In genomic region chr10:12911981-12912530, GRCm38 (mm10) we compare ENCODE assay signal across 9 mouse cellular contexts. TPM values are rescaled to one million over a fixed set of nuclear protein-coding genes. Genes with fewer than 3 reads are reported as not detected.
DNase-seq lines count a peak whose midpoint lies in the region; ATAC-seq and TF ChIP-seq lines count a peak whose summit lies in the region.
"Had no signal": no experiment of that assay in that cellular context is flagged by ENCODE, and none has a peak within 500 bp of the region (broad histone marks: within the 10 kb centered on the region; RNA-seq: fewer than 3 reads in every experiment).

No protein-coding gene starts in this region.

- peak in 1 of 2 experiments; percentile 20 for DNase-seq in left cerebral cortex, adult 2 months (ENCODE audit: extremely low spot score in 1 of 2, low spot score in 2 of 2)
- no peak for DNase-seq in left cerebral cortex, adult 11 months (ENCODE audit: low spot score)
- DNase-seq in embryonic facial prominence, embryonic 14.5 days (ENCODE audit: low spot score): peak; percentile 81
- peak; percentile 34 to 41 for DNase-seq in heart, postnatal 14 days
- DNase-seq in left cerebral cortex, postnatal 36 days (ENCODE audit: low spot score in 2 of 2): peak; percentile 7 to 8
- peak; percentile 27 to 30 for DNase-seq in thymus, postnatal 36 days
- no peak for DNase-seq in embryo, embryonic 10.5 days (ENCODE audit: low spot score)
- DNase-seq: liver, embryonic 13.5 days had no signal

- intact Hi-C loops in left cerebral cortex, adult 2 months (cut with DNase I): loop anchor here (2.0 kb wide), 1 partner anchor 43 kb away; the partner anchor contains the start of gene Utrn
- intact Hi-C loops in heart, postnatal 14 days (cut with DNase I): no loop called here
- intact Hi-C loops in left cerebral cortex, postnatal 36 days (cut with DNase I): loop anchor here (5.0 to 10.0 kb wide), 2 partner anchors 45 to 97 kb away; partner anchors contain the start of gene Utrn

- H3K9me3 ChIP-seq in embryonic facial prominence, embryonic 14.5 days (ENCODE audit: control insufficient read depth, low read length): no peaks in the 10 kb centered on the region
- no peaks in the 10 kb centered on the region for H3K9me3 ChIP-seq in midbrain, embryonic 16.5 days (replicated peaks; ENCODE audit: control insufficient read depth, low read length, poor library complexity, severe bottlenecking)
- H3K9me3 ChIP-seq: liver, embryonic 13.5 days had no signal

- H3K9ac ChIP-seq in embryonic facial prominence, embryonic 14.5 days (ENCODE audit: low read depth, low read length): peak overlapping the region; percentile 37; the same call in 1 of the 2 replicates
- no peak overlapping the region for H3K9ac ChIP-seq in midbrain, embryonic 16.5 days (ENCODE audit: low read depth, low read length)
- H3K9ac ChIP-seq: liver, embryonic 13.5 days had no signal

- peak overlapping the region; percentile 44; the same call in 1 of the 2 replicates for H3K27ac ChIP-seq in left cerebral cortex, adult 2 months
- H3K27ac ChIP-seq in embryonic facial prominence, embryonic 14.5 days (replicated peaks; ENCODE audit: low read depth, low read length): peak overlapping the region; percentile 81
- no peak overlapping the region for H3K27ac ChIP-seq in midbrain, embryonic 16.5 days (ENCODE audit: low read length)
- H3K27ac ChIP-seq: liver, embryonic 13.5 days had no signal

- H3K36me3 ChIP-seq in embryonic facial prominence, embryonic 14.5 days (ENCODE audit: control insufficient read depth, insufficient read depth, low read length): no peaks in the 10 kb centered on the region
- H3K36me3 ChIP-seq in midbrain, embryonic 16.5 days (ENCODE audit: control insufficient read depth, insufficient read depth, low read length): no peaks in the 10 kb centered on the region
- H3K36me3 ChIP-seq: liver, embryonic 13.5 days had no signal

- WGBS in embryonic facial prominence, embryonic 14.5 days: 27% methylated on average over 11 of the region's 11 CpGs
- 60% methylated on average over 11 of the region's 11 CpGs for WGBS in midbrain, embryonic 16.5 days

- H3K4me3 ChIP-seq in left cerebral cortex, adult 2 months: peak overlapping the region; percentile 9
- H3K4me3 ChIP-seq in embryonic facial prominence, embryonic 14.5 days (ENCODE audit: low read depth, low read length): peak overlapping the region; percentile 20
- H3K4me3 ChIP-seq in midbrain, embryonic 16.5 days (ENCODE audit: low read depth, low read length): no peak overlapping the region
- H3K4me3 ChIP-seq: liver, embryonic 13.5 days had no signal

- peak overlapping the region; percentile 43 for H3K4me2 ChIP-seq in embryonic facial prominence, embryonic 14.5 days (ENCODE audit: low read depth, low read length)
- H3K4me2 ChIP-seq in midbrain, embryonic 16.5 days (ENCODE audit: low read length): peak overlapping the region; percentile 8; the same call in 1 of the 2 replicates
- H3K4me2 ChIP-seq: liver, embryonic 13.5 days had no signal

- H3K27me3 ChIP-seq in embryonic facial prominence, embryonic 14.5 days (replicated peaks; ENCODE audit: control insufficient read depth, insufficient read depth, low read length): no peaks in the 10 kb centered on the region
- H3K27me3 ChIP-seq in midbrain, embryonic 16.5 days (ENCODE audit: control insufficient read depth, insufficient read depth, low read depth, low read length): no peaks in the 10 kb centered on the region
- H3K27me3 ChIP-seq: liver, embryonic 13.5 days had no signal

- H3K4me1 ChIP-seq in embryonic facial prominence, embryonic 14.5 days (ENCODE audit: control insufficient read depth, insufficient read depth, low read length): peaks cover 16% of the 10 kb centered on the region
- H3K4me1 ChIP-seq in midbrain, embryonic 16.5 days (ENCODE audit: control insufficient read depth, insufficient read depth, low read length): no peaks in the 10 kb centered on the region

- peak; percentile 76 for ATAC-seq in embryonic facial prominence, embryonic 14.5 days (ENCODE audit: low read depth)
- peak; percentile 72; the same call in 1 of the 2 replicates for ATAC-seq in midbrain, embryonic 16.5 days

- no peak for TF ChIP-seq CTCF in left cerebral cortex, adult 2 months (IDR thresholded peaks at IDR 0.05)

RNA-seq across cellular contexts. Expression of gene Utrn, which starts 42.9 kb away (rescaled TPM):
- 10 to 100 TPM; 65.4 to 69.3 TPM for total RNA-seq in left cerebral cortex, adult 2 months (2021)
- 69.2 and 73.3 TPM in 2 replicates for polyA plus RNA-seq in embryonic facial prominence, embryonic 14.5 days (2014; fragmentation: Nextera tagmentation; extraction: Ambion mirVana)
- total RNA-seq in heart, postnatal 14 days (2021): 10 to 100 TPM; 69.6 to 72.4 TPM
- total RNA-seq in left cerebral cortex, postnatal 36 days (2021): 10 to 100 TPM; 61.6 to 61.7 TPM
- 17.6 and 18.9 TPM in 2 replicates for polyA plus RNA-seq in midbrain, embryonic 16.5 days (2015; fragmentation: Nextera tagmentation; extraction: Ambion mirVana)

RNA-seq across cellular contexts. Expression of gene Stx11, which starts 52.0 kb away (rescaled TPM):
- total RNA-seq in left cerebral cortex, adult 2 months (2021): under 1 TPM; 0.07 to 0.23 TPM
- 3.8 and 5.4 TPM in 2 replicates for polyA plus RNA-seq in embryonic facial prominence, embryonic 14.5 days (2014; fragmentation: Nextera tagmentation; extraction: Ambion mirVana)
- 1 to 10 TPM; 1.8 to 1.9 TPM for total RNA-seq in heart, postnatal 14 days (2021)
- total RNA-seq in left cerebral cortex, postnatal 36 days (2021): under 1 TPM in 1 of 2 experiments, not detected in 1; 0.39 TPM
- 1.3 and 1.7 TPM in 2 replicates for polyA plus RNA-seq in midbrain, embryonic 16.5 days (2015; fragmentation: Nextera tagmentation; extraction: Ambion mirVana)

Comparison
In these comparisons a context has a peak if more than half of its experiments do, and no peak if none do; other contexts are left out.
1. DNase-seq: peak in embryonic facial prominence, embryonic 14.5 days (single experiment), heart, postnatal 14 days (2 of 2), left cerebral cortex, postnatal 36 days (2 of 2) and thymus, postnatal 36 days (2 of 2); none in left cerebral cortex, adult 11 months (single experiment) and embryo, embryonic 10.5 days (single experiment).